Mouse (Mus musculus) liver, adult 2 months (tissue): ENCODE results near the gene Gm49373. TPM values are rescaled to one million over a fixed set of nuclear protein-coding genes. Genes with fewer than 3 reads are reported as not detected.

Experiments
- DNase-seq: peaks from one replicate; pipeline ENCODE4 v3.0.0-alpha.2; 2011; ENCODE audit warnings: low read depth, low spot score; ENCODE audit errors: extremely low read depth
- H3K27ac ChIP-seq: fragments of 200-500 bp; replicated peaks from 2 replicates; pipeline ENCODE4 v1.5.1; 2012; ENCODE audit warnings: low read depth, mild to moderate bottlenecking, control low read depth, inconsistent platforms, low read length; ENCODE audit not compliant: insufficient read depth
- H3K27me3 ChIP-seq: fragments of 200-500 bp; 2 replicates; pipeline ENCODE4 v1.6.1; 2012; ENCODE audit warnings: mild to moderate bottlenecking, moderate library complexity, low read length, inconsistent platforms; ENCODE audit not compliant: control insufficient read depth, insufficient read depth
- H3K36me3 ChIP-seq: fragments of 200-500 bp; 2 replicates; pipeline ENCODE4 v1.6.1; 2012; ENCODE audit warnings: low read length, inconsistent platforms; ENCODE audit not compliant: control insufficient read depth, insufficient read depth
- H3K4me1 ChIP-seq: fragments of 200-500 bp; 2 replicates; pipeline ENCODE4 v1.6.1; 2011; ENCODE audit warnings: low read length; ENCODE audit not compliant: control insufficient read depth, insufficient read depth
- H3K4me3 ChIP-seq: fragments of 200-500 bp; 2 replicates; pipeline ENCODE4 v1.5.1; 2011; ENCODE audit warnings: low read depth, mild to moderate bottlenecking, control low read depth, low read length, moderate library complexity; ENCODE audit not compliant: insufficient read depth
- H3K79me2 ChIP-seq: fragments of 200-500 bp; 2 replicates; pipeline ENCODE4 v1.6.1; 2012; ENCODE audit warnings: inconsistent platforms, mild to moderate bottlenecking, low read length, moderate library complexity; ENCODE audit not compliant: control insufficient read depth, insufficient read depth
- H3K9ac ChIP-seq: fragments of 200-500 bp; 2 replicates; pipeline ENCODE4 v1.6.1; 2012; ENCODE audit warnings: low read depth, mild to moderate bottlenecking, control low read depth, inconsistent platforms, low read length
- CTCF ChIP-seq: fragments of 200-500 bp; IDR thresholded peaks from 2 replicates; pipeline ENCODE4 v1.5.1; 2011; ENCODE audit warnings: low read depth, low read length, control low read depth
- POLR2A ChIP-seq: fragments of 200-500 bp; IDR thresholded peaks from 2 replicates; pipeline ENCODE4 v1.6.1; 2011; ENCODE audit warnings: low read length, control low read depth; ENCODE audit not compliant: insufficient read depth; ENCODE audit errors: extremely low read depth
- WGBS: fragments of 180-500 bp; shearing (Covaris S2); methylation state at CpG from one replicate; pipeline ENCODE4 v1.1.7; 2018; 5-methylcytosine and 5-hydroxymethylcytosine counted together
- polyA plus RNA-seq: library from polyadenylated mRNA; depleted of rRNA; stranded (reverse); fragments of >200 nt; gene quantifications from 2 replicates; pipeline ENCODE4 v1.2.3, GENCODE M21; 2012
- total RNA-seq: library from RNA; depleted of rRNA; stranded (reverse); fragments of >200 nt; gene quantifications from 2 replicates; pipeline ENCODE4 v1.2.3, GENCODE M21; 2014

Gm49373 gene
- total and polyA plus RNA-seq, 2 experiments = 0.10 to 0.46 TPM

- TF ChIP-seq POLR2A (no peak), CTCF (peak; percentile 11; the same call in 1 of the 2 replicates)
- Histone ChIP-seq H3K4me1 (no peaks in the 10 kb centered on the region), H3K27ac (no peak overlapping the region), H3K4me3 (no peak overlapping the region), H3K79me2 (no peaks in the 10 kb centered on the region), H3K36me3 (peaks cover 14% of the 10 kb centered on the region), H3K9ac (no peak overlapping the region), H3K27me3 (no peaks in the 10 kb centered on the region)
- DNase-seq = no peak
- WGBS = 80% methylated on average over 1 of the region's 1 CpGs
Measured at GRCm38 (mm10) chr9:21022726-21023125, 50.2 kb downstream of the Gm49373 start.

GRCm38 (mm10) chr9:21022288-21022687, 50.6 kb downstream of the Gm49373 start:
- peaks cover 12% of the 10 kb centered on the region for H3K36me3 ChIP-seq
- 50% methylated on average over 6 of the region's 6 CpGs for WGBS
- H3K27ac ChIP-seq = no peak overlapping the region
- no peaks in the 10 kb centered on the region for H3K79me2 ChIP-seq
- H3K4me1 ChIP-seq = 0 out of 2 replicates have a peak, but pooled peaks cover under 1% of the 10 kb centered on the region
- no peak overlapping the region for H3K9ac ChIP-seq
- no peak for TF ChIP-seq CTCF
- no peak for TF ChIP-seq POLR2A
- no peak for DNase-seq
- no peaks in the 10 kb centered on the region for H3K27me3 ChIP-seq
- no peak overlapping the region for H3K4me3 ChIP-seq

- DNase-seq = no peak
Measured at GRCm38 (mm10) chr9:21021363-21021762, 51.5 kb downstream of the Gm49373 start.

GRCm38 (mm10) chr9:21018600-21018999, 54.3 kb downstream of the Gm49373 start:
- no peak overlapping the region for H3K4me3 ChIP-seq
- H3K79me2 ChIP-seq = peaks cover 4% of the 10 kb centered on the region; the same call in 1 of the 2 replicates
- H3K9ac ChIP-seq = no peak overlapping the region
- H3K27ac ChIP-seq = no peak overlapping the region
- TF ChIP-seq CTCF (no peak), POLR2A (no peak)
- H3K36me3 ChIP-seq = peaks cover 12% of the 10 kb centered on the region
- H3K27me3 ChIP-seq = no peaks in the 10 kb centered on the region
- no peak for DNase-seq
- peaks cover 6% of the 10 kb centered on the region; the same call in 1 of the 2 replicates for H3K4me1 ChIP-seq
- 84% methylated on average over 2 of the region's 2 CpGs for WGBS

More at GRCm38 (mm10) chr9:21021363-21021762, 51.5 kb downstream of the Gm49373 start:
- no peak overlapping the region for H3K27ac ChIP-seq
- WGBS = 93% methylated on average over 3 of the region's 3 CpGs
- H3K9ac ChIP-seq = no peak overlapping the region
- no peak for TF ChIP-seq CTCF
- no peak for TF ChIP-seq POLR2A
- peaks cover 4% of the 10 kb centered on the region; the same call in 1 of the 2 replicates for H3K79me2 ChIP-seq
- H3K4me1 ChIP-seq = peaks cover 4% of the 10 kb centered on the region; the same call in 1 of the 2 replicates
- peaks cover 12% of the 10 kb centered on the region for H3K36me3 ChIP-seq
- no peak overlapping the region for H3K4me3 ChIP-seq
- H3K27me3 ChIP-seq = no peaks in the 10 kb centered on the region

- no peaks in the 10 kb centered on the region for H3K27me3 ChIP-seq
- H3K4me1 ChIP-seq = peaks cover 6% of the 10 kb centered on the region; the same call in 1 of the 2 replicates
- 29% methylated on average over 4 of the region's 4 CpGs for WGBS
- DNase-seq = no peak
- peaks cover 12% of the 10 kb centered on the region for H3K36me3 ChIP-seq
- 0 out of 2 replicates have a peak overlapping the region, but pooled peaks have one; percentile 14 for H3K4me3 ChIP-seq
- no peak overlapping the region; the same call in 1 of the 2 replicates for H3K9ac ChIP-seq
- no peak for TF ChIP-seq POLR2A
- no peak for TF ChIP-seq CTCF
- H3K79me2 ChIP-seq = peaks cover 4% of the 10 kb centered on the region; the same call in 1 of the 2 replicates
- H3K27ac ChIP-seq = no peak overlapping the region
Measured at GRCm38 (mm10) chr9:21017177-21017575, 55.7 kb downstream of the Gm49373 start.

GRCm38 (mm10) chr9:21016331-21017176, 56.3 kb downstream of the Gm49373 start:
- no peak for TF ChIP-seq POLR2A
- no peak for TF ChIP-seq CTCF
- Histone ChIP-seq H3K27me3 (no peaks in the 10 kb centered on the region), H3K4me1 (peaks cover 6% of the 10 kb centered on the region; the same call in 1 of the 2 replicates), H3K27ac (peak overlapping the region; percentile 8), H3K4me3 (peak overlapping the region; percentile 76), H3K36me3 (peaks cover 12% of the 10 kb centered on the region), H3K79me2 (peaks cover 4% of the 10 kb centered on the region; the same call in 1 of the 2 replicates), H3K9ac (peak overlapping the region; percentile 66)
- WGBS = 4% methylated on average over 17 of the region's 17 CpGs
- DNase-seq = no peak
